Comparison of ENCODE assay signal across 24 mouse cellular contexts in genomic region chr15:56438370-56438769, GRCm38 (mm10).
"Had no signal": no experiment of that assay in that cellular context is flagged by ENCODE, and none has a peak within 500 bp of the region (broad histone marks: within the 10 kb centered on the region; RNA-seq: fewer than 3 reads in every experiment).

No protein-coding gene starts in this region.

- H3K9me3 ChIP-seq: heart, embryonic 10.5 days; heart, embryonic 12.5 days; hindbrain, embryonic 12.5 days; intestine, embryonic 15.5 days; limb, embryonic 10.5 days; limb, embryonic 12.5 days had no signal

- H3K4me1 ChIP-seq: heart, embryonic 10.5 days; heart, embryonic 12.5 days; hindbrain, embryonic 12.5 days; intestine, embryonic 15.5 days; limb, embryonic 10.5 days; limb, embryonic 12.5 days had no signal

- ATAC-seq: hindbrain, embryonic 16.5 days; inflammation-experienced regulatory T-cells, adult 6 months; intestine, embryonic 15.5 days; intestine, postnatal 0 days had no signal

- H3K27me3 ChIP-seq: heart, embryonic 12.5 days; hindbrain, embryonic 12.5 days; intestine, embryonic 15.5 days; limb, embryonic 12.5 days had no signal

- H3K27ac ChIP-seq: gastrocnemius, adult 2 months; heart, embryonic 10.5 days; hindbrain, embryonic 12.5 days; hindbrain, embryonic 14.5 days; intestine, embryonic 15.5 days; layer of hippocampus, adult 2 months; left cerebral cortex, adult 2 months; limb, embryonic 10.5 days; limb, embryonic 12.5 days had no signal

- H3K4me2 ChIP-seq: heart, embryonic 12.5 days; hindbrain, embryonic 12.5 days; hindbrain, embryonic 14.5 days; intestine, embryonic 15.5 days; limb, embryonic 12.5 days; liver, embryonic 11.5 days had no signal

- DNase-seq: gastrocnemius, adult 2 months; gastrocnemius, postnatal 10 days; gastrocnemius, postnatal 25 days; heart, adult 18-20 months; heart, postnatal 10 days; kidney, adult 18-20 months; kidney, adult 8-10 months; kidney, postnatal 10 days; kidney, postnatal 25 days; kidney, postnatal 4 days; liver had no signal

- H3K9ac ChIP-seq: heart, embryonic 12.5 days; hindbrain, embryonic 12.5 days; hindbrain, embryonic 14.5 days; intestine, embryonic 15.5 days; limb, embryonic 12.5 days had no signal

- H3K36me3 ChIP-seq: heart, embryonic 10.5 days; heart, embryonic 12.5 days; hindbrain, embryonic 12.5 days; intestine, embryonic 15.5 days; limb, embryonic 10.5 days; limb, embryonic 12.5 days had no signal

- H3K4me3 ChIP-seq: gastrocnemius, adult 2 months; heart, embryonic 10.5 days; heart, embryonic 12.5 days; hindbrain, embryonic 12.5 days; intestine, embryonic 15.5 days; layer of hippocampus, adult 2 months; left cerebral cortex, adult 2 months; limb, embryonic 10.5 days; limb, embryonic 12.5 days had no signal
